Mouse (Mus musculus) stomach, postnatal 0 days (tissue): ENCODE measurements around the gene Nxn. TPM values are rescaled to one million over a fixed set of nuclear protein-coding genes. Genes with fewer than 3 reads are reported as not detected.

Experiments used
- ATAC-seq: fragments of 200-750 bp; cut with Nextera tagmentation; 2 replicates; pipeline ENCODE4 v1.8.0; 2017; ENCODE audit not compliant: low FRiP score, low TSS enrichment
- DNase-seq: peaks from one replicate; pipeline ENCODE4 v3.0.0-alpha.2; 2016; ENCODE audit warnings: low spot score
- H3K27ac ChIP-seq: fragments of 300-500 bp; sonication (generic); replicated peaks from 2 replicates; pipeline ENCODE4 v1.5.1; 2014; ENCODE audit warnings: mild to moderate bottlenecking, control low read depth
- H3K27me3 ChIP-seq: fragments of 300-500 bp; sonication (generic); 2 replicates; pipeline ENCODE4 v1.6.1; 2014; ENCODE audit warnings: low read length; ENCODE audit not compliant: control insufficient read depth, insufficient read depth
- H3K36me3 ChIP-seq: fragments of 300-500 bp; sonication (generic); 2 replicates; pipeline ENCODE4 v1.6.1; 2014; ENCODE audit warnings: low read length, mixed read lengths; ENCODE audit not compliant: control insufficient read depth, insufficient read depth
- H3K4me1 ChIP-seq: fragments of 300-500 bp; sonication (generic); replicated peaks from 2 replicates; pipeline ENCODE4 v1.6.1; 2014; ENCODE audit warnings: antibody characterized with exemption; ENCODE audit not compliant: control insufficient read depth, insufficient read depth
- H3K4me2 ChIP-seq: fragments of 300-500 bp; sonication (generic); replicated peaks from 2 replicates; pipeline ENCODE4 v1.6.1; 2014; ENCODE audit warnings: low read depth, mild to moderate bottlenecking, control low read depth, moderate library complexity
- H3K4me3 ChIP-seq: fragments of 300-500 bp; sonication (generic); 2 replicates; pipeline ENCODE4 v1.5.1; 2014; ENCODE audit warnings: low read depth, low read length, control low read depth
- H3K9ac ChIP-seq: fragments of 300-500 bp; sonication (generic); 2 replicates; pipeline ENCODE4 v1.6.1; 2014; ENCODE audit warnings: mild to moderate bottlenecking, low read length, control low read depth, mixed read lengths
- H3K9me3 ChIP-seq: fragments of 300-500 bp; sonication (generic); 2 replicates; pipeline ENCODE4 v1.6.1; 2016; ENCODE audit warnings: low read length; ENCODE audit not compliant: control insufficient read depth
- CTCF ChIP-seq: IDR thresholded peaks from 2 replicates; pipeline ENCODE4 v1.5.1; 2016; ENCODE audit warnings: antibody characterized with exemption, low read depth, mild to moderate bottlenecking, moderate library complexity
- EP300 ChIP-seq: optimal IDR thresholded peaks from 2 replicates; pipeline ENCODE3; 2016; ENCODE audit warnings: antibody characterized with exemption
- WGBS: fragments of 180-500 bp; shearing (Covaris S2); extraction: QIAGEN DNeasy Blood & Tissue Kit; methylation state at CpG from one replicate; pipeline ENCODE4 v1.1.7; 2014; 5-methylcytosine and 5-hydroxymethylcytosine counted together
- polyA plus RNA-seq: library from polyadenylated mRNA; unstranded; fragments of >200 nt; fragmentation: Nextera tagmentation; extraction: Ambion mirVana; gene quantifications from 2 replicates; pipeline ENCODE4 v1.2.1, GENCODE M21; 2015

The Nxn gene
- polyA plus RNA-seq, 1 experiment from 2014 or later, result 24.0 TPM

DNA sequence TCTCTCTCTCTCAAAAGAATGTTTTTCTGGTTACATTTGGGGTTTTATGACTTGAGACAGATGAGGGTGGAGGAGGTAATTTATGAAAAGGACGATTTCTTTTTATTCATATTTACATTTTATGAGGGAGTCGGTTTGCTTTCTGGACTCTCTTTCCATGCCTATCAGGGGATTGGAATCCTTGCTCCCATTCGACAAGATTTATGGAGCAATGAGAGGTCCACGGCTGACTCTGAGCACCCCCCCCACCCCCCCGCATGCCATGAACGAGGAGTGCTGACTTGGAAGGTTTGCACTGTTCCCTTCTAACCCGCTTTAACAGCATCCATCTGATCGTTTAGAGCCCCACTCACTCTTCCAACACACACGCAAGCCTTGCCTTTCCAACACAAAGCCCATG is 74.1 kb downstream of the Nxn start:
- DNase-seq, result peak; percentile 35
- Histone ChIP-seq H3K4me1 (peaks cover 23% of the 10 kb centered on the region), H3K27ac (peak overlapping the region; percentile 56; the same call in 1 of the 2 replicates), H3K9me3 (no peaks in the 10 kb centered on the region), H3K36me3 (no peaks in the 10 kb centered on the region), H3K9ac (no peak overlapping the region), H3K4me2 (no peak overlapping the region), H3K4me3 (no peak overlapping the region), H3K27me3 (no peaks in the 10 kb centered on the region)
- no peak for TF ChIP-seq CTCF
- no peak for TF ChIP-seq EP300
- ATAC-seq, result no peak
- WGBS, result 31% methylated on average over 9 of the region's 9 CpGs

DNA sequence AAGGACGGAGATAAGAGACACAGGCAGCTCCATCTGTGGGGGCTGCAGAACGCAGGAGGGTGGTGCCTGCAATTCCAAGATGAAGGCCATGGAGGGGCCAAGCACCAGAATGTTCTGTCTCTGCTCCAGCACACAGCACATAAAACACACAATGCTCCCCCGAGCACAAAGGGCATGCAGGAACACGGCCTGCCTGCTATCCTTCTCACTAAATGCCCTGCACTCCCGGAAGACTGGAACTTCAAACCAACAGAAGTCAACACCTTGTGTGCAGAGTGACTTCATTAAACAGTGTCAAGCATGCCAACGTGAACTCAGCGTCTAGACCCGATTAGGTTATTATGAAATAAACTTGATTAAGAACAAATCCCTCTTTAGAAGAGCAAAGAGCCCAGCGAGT is 74.7 kb downstream of the Nxn start:
- Histone ChIP-seq H3K27me3 (no peaks in the 10 kb centered on the region), H3K9me3 (no peaks in the 10 kb centered on the region), H3K4me1 (peaks cover 23% of the 10 kb centered on the region), H3K27ac (peak overlapping the region; percentile 82), H3K9ac (no peak overlapping the region), H3K4me2 (no peak overlapping the region; the same call in 1 of the 2 replicates), H3K36me3 (no peaks in the 10 kb centered on the region), H3K4me3 (no peak overlapping the region)
- 27% methylated on average over 9 of the region's 9 CpGs for WGBS
- DNase-seq (peak; percentile 52), ATAC-seq (peak; percentile 36; the same call in 1 of the 2 replicates)
- TF ChIP-seq EP300 (no peak), CTCF (no peak)

DNA sequence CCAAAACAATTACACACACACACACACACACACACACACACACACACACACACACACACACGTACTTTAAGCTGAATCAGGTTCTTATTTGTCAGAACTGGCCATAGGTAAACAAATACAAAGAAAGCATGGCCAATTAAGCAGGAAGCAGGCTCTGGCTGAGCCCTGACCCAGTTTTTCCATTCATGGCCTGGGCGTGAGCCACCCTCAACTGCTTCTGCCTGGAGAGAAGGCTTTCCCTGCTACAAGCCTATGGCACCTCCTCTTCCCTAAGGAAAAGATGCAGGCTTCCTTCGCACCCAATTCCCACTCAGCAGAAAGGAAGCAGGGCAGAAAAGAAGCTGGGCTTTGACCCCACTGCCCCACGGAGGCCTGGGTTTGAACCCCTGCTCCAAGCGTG is 76.0 kb downstream of the Nxn start:
- Histone ChIP-seq H3K36me3 (no peaks in the 10 kb centered on the region), H3K4me1 (peaks cover 17% of the 10 kb centered on the region), H3K9ac (no peak overlapping the region), H3K4me2 (no peak overlapping the region), H3K9me3 (no peaks in the 10 kb centered on the region), H3K27me3 (no peaks in the 10 kb centered on the region), H3K4me3 (no peak overlapping the region), H3K27ac (no peak overlapping the region)
- 66% methylated on average over 5 of the region's 5 CpGs for WGBS
- ATAC-seq (peak; percentile 74), DNase-seq (peak; percentile 63)
- TF ChIP-seq EP300, result no peak
- TF ChIP-seq CTCF, result no peak

DNA sequence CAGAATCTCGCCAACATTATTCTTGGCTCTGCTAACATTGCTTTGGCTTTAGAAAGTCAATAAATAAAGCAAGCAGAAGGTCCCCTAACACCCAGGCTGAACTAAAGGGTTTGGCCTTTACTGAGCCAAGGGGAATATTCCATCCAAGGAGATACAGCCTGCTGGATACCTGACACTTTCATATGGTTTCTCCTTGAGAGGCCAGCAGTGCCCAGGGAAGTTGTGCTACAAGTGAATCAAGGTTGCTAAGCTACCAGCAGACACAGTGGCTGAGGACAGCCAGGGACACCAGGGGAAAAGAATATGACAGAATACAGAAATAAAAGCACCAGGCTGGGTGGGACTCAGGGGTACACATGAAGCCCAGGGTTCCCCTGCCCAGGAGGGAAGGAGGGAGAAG is 76.9 kb downstream of the Nxn start:
- H3K27ac ChIP-seq, result peak overlapping the region; percentile 63; the same call in 1 of the 2 replicates
- no peak overlapping the region for H3K4me3 ChIP-seq
- TF ChIP-seq EP300 (no peak), CTCF (no peak)
- no peaks in the 10 kb centered on the region for H3K27me3 ChIP-seq
- no peak for DNase-seq
- H3K4me1 ChIP-seq, result peaks cover 17% of the 10 kb centered on the region
- no peaks in the 10 kb centered on the region for H3K36me3 ChIP-seq
- 31% methylated on average over 1 of the region's 1 CpGs for WGBS
- ATAC-seq, result no peak
- H3K9me3 ChIP-seq, result no peaks in the 10 kb centered on the region
- H3K9ac ChIP-seq, result no peak overlapping the region
- no peak overlapping the region for H3K4me2 ChIP-seq

DNA sequence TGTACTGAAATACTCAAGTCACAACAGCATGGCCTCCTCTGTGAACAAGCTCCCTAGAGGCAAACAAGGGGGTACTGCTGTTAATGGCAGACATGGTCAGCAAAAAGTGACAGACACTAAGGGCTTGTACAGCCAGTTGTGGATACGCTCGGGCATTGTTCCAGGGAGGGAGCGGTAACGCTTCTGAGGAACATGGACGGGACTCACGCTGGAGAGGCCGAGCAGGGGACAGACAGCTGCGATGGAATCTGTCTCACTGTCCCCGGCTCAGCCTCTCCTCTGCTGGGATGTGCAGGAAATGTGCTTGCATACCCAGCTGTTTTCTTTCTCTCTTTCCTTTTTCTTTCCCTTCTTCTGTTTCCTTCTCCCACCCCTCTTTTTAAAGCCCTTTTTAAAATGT is 78.5 kb downstream of the Nxn start:
- H3K9me3 ChIP-seq, result no peaks in the 10 kb centered on the region
- no peak overlapping the region for H3K9ac ChIP-seq
- ATAC-seq, result no peak
- 78% methylated on average over 9 of the region's 9 CpGs for WGBS
- H3K27me3 ChIP-seq, result no peaks in the 10 kb centered on the region
- DNase-seq, result no peak
- H3K27ac ChIP-seq, result no peak overlapping the region
- H3K4me1 ChIP-seq, result peaks cover 13% of the 10 kb centered on the region
- no peaks in the 10 kb centered on the region for H3K36me3 ChIP-seq
- no peak overlapping the region for H3K4me2 ChIP-seq
- TF ChIP-seq EP300 (no peak), CTCF (no peak)
- H3K4me3 ChIP-seq, result no peak overlapping the region

DNA sequence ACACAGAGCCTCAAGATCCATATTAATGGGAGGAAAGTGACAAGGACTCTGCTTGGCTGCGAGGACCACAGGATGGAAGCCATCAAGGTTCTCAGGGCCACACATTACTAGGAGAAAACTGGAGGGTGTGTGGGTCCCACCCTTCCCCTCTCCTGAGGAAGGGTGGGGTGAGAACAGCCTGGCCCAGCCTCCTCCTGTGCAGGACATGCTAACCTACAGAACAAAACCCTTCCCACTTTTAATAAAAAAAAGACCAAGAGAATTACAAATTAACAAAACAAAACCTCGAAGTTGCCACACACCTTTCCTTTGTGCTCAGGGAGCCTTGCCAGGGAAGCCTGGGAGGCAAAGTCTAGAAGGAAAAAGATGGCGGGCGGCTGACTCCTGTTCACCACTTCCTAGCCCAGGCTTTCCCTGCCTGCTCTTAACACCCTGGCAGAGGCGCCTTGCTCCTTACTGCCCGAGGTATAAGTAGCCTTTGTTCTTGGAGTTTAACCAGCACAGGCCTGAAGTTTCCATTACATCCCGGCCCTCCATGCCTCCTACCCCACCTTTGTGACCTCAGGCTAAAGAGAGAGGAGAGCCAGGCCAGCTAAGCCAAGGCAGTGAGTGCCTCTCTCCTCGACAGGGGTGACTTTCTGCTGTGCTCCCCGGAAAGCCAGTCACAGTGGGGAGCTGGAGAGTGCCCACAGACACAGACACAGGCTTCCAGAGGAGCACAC is 79.1 kb downstream of the Nxn start:
- Histone ChIP-seq H3K9me3 (no peaks in the 10 kb centered on the region), H3K4me1 (peaks cover 7% of the 10 kb centered on the region), H3K4me3 (no peak overlapping the region), H3K9ac (no peak overlapping the region), H3K36me3 (no peaks in the 10 kb centered on the region), H3K4me2 (no peak overlapping the region), H3K27me3 (no peaks in the 10 kb centered on the region), H3K27ac (peak overlapping the region; percentile 61; the same call in 1 of the 2 replicates)
- WGBS, result 59% methylated on average over 9 of the region's 9 CpGs
- no peak for TF ChIP-seq EP300
- TF ChIP-seq CTCF, result no peak
- ATAC-seq (no peak), DNase-seq (no peak)
